Comparison of ENCODE assay signal across 8 mouse cellular contexts in the genomic region with DNA sequence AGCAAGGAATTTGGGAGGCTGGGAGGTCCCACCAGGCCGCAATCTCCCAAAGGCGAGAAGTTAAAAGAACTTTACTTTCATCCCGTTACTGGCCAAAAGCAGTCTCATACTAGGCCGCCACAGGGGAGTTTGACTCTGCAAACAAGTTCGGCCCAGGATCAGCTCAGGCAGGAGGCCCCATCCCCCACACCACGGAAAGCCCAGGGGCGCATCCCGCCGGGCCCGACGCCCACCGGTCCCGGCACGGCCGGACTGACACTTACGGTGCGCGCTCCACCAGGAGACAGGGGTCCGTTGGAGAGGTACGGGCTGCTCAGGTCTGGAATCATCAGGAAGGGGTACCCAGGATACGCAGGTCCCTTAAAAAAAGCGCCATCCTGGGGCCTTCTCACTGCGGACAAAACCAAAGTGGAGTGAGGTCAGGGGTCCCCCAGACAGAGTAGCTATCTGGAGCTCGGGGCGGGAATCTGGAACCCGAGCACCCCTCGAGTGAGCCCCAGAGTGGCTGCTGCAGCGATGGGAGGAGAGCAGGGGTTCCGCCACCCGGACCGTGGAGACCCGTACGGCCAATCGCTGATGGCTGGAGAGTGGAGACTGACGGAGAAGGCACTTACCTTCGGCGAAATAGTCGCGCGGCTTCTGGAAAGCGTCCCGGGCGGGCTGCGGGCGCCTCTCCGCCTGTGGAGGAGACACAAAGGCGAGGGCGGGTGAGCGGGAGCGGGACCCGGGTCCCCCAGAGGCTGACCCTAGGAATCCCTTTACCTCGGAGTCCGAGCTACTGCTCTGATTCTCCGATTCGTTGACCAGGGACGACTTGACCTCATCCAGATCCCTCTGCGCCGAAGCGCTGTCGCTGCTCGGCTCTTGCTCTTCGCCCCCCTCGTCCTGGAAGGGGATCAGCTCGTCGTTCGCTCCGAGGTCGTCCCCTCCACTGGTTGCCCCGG. TPM values are rescaled to one million over a fixed set of nuclear protein-coding genes. Genes with fewer than 3 reads are reported as not detected.
DNase-seq lines count a peak whose midpoint lies in the region; ATAC-seq and TF ChIP-seq lines count a peak whose summit lies in the region.

No protein-coding gene starts in this region.

- peak overlapping the region; percentile 46 for H3K4me2 ChIP-seq in embryonic facial prominence, embryonic 11.5 days (ENCODE audit: low read depth, low read length)
- peak overlapping the region; percentile 89 for H3K4me2 ChIP-seq in heart, embryonic 11.5 days
- H3K4me2 ChIP-seq in kidney, embryonic 14.5 days (replicated peaks; ENCODE audit: low read depth, low read length) = peak overlapping the region; percentile 90

- DNase-seq in ZHBTc4 (ENCODE audit: low read depth, low spot score) (peak; percentile 88), MN1 (ENCODE audit: low spot score) (no peak)
- DNase-seq in embryonic facial prominence, embryonic 11.5 days (ENCODE audit: low spot score) = peak; percentile 66
- DNase-seq in lung, postnatal 10 days = peak; percentile 71
- peak; percentile 70 for DNase-seq in retina, embryonic 14.5 days (ENCODE audit: low spot score)

- under 1% methylated on average over 69 of the region's 69 CpGs for WGBS in embryonic facial prominence, embryonic 11.5 days
- 0% methylated on average over 69 of the region's 69 CpGs for WGBS in heart, embryonic 11.5 days (ENCODE audit: insufficient replicate concordance)
- WGBS in kidney, embryonic 14.5 days = under 1% methylated on average over 61 of the region's 69 CpGs

- no peaks in the 10 kb centered on the region for H3K79me2 ChIP-seq in C2C12 (ENCODE audit: control insufficient read depth, insufficient read depth)

- H3K79me3 ChIP-seq in C2C12 (ENCODE audit: low read depth) = no peaks in the 10 kb centered on the region

- peak overlapping the region; percentile 90 for H3K27ac ChIP-seq in embryonic facial prominence, embryonic 11.5 days (replicated peaks; ENCODE audit: low read depth, low read length)
- H3K27ac ChIP-seq in heart, embryonic 11.5 days (ENCODE audit: low read depth, low read length) = peak overlapping the region; percentile 71
- peak overlapping the region; percentile 94 for H3K27ac ChIP-seq in kidney, embryonic 14.5 days (ENCODE audit: low read depth, low read length)

- H3K9ac ChIP-seq in embryonic facial prominence, embryonic 11.5 days (replicated peaks; ENCODE audit: low read length) = peak overlapping the region; percentile 90
- peak overlapping the region; percentile 83 for H3K9ac ChIP-seq in heart, embryonic 11.5 days (ENCODE audit: low read depth, low read length)
- peak overlapping the region; percentile 94 for H3K9ac ChIP-seq in kidney, embryonic 14.5 days (ENCODE audit: low read depth, low read length)

- peak overlapping the region; percentile 50 for H3K4me3 ChIP-seq in C2C12 (ENCODE audit: insufficient read depth, poor library complexity, severe bottlenecking)
- H3K4me3 ChIP-seq in embryonic facial prominence, embryonic 11.5 days (ENCODE audit: low read depth, low read length) = peak overlapping the region; percentile 91
- H3K4me3 ChIP-seq in heart, embryonic 11.5 days (ENCODE audit: low read depth, low read length) = peak overlapping the region; percentile 84
- peak overlapping the region; percentile 88 for H3K4me3 ChIP-seq in kidney, embryonic 14.5 days (ENCODE audit: low read length)

- peak; percentile 46 for ATAC-seq in embryonic facial prominence, embryonic 11.5 days (replicated peaks; ENCODE audit: insufficient number of reproducible peaks, low FRiP score, low TSS enrichment, low read depth)
- peak; percentile 15; the same call in 1 of the 2 replicates for ATAC-seq in heart, embryonic 11.5 days (replicated peaks; ENCODE audit: insufficient number of reproducible peaks, low FRiP score, low TSS enrichment)
- ATAC-seq in kidney, embryonic 14.5 days (ENCODE audit: low FRiP score, low TSS enrichment) = peak; percentile 24

- no peak for TF ChIP-seq CTCF in C2C12 (IDR thresholded peaks at IDR 0.05; ENCODE audit: control insufficient read depth, insufficient read depth, insufficient read length)

- H3ac ChIP-seq in C2C12 (ENCODE audit: control insufficient read depth, insufficient read length, low read depth) = peak overlapping the region; percentile 71

- H3K36me3 ChIP-seq in C2C12 (ENCODE audit: control insufficient read depth, insufficient read depth) = no peaks in the 10 kb centered on the region
- H3K36me3 ChIP-seq in embryonic facial prominence, embryonic 11.5 days (replicated peaks; ENCODE audit: control insufficient read depth, insufficient read depth, low read depth, low read length) = no peaks in the 10 kb centered on the region
- no peaks in the 10 kb centered on the region; the same call in 1 of the 2 replicates for H3K36me3 ChIP-seq in heart, embryonic 11.5 days (ENCODE audit: control insufficient read depth, insufficient read depth, low read length)
- H3K36me3 ChIP-seq in kidney, embryonic 14.5 days (ENCODE audit: control insufficient read depth, insufficient read depth, low read length) = peaks cover 16% of the 10 kb centered on the region; the same call in 1 of the 2 replicates

- no peaks in the 10 kb centered on the region for H3K4me1 ChIP-seq in embryonic facial prominence, embryonic 11.5 days (ENCODE audit: control insufficient read depth, insufficient read depth, low read length)
- H3K4me1 ChIP-seq in heart, embryonic 11.5 days (ENCODE audit: control insufficient read depth, insufficient read depth, low read length) = peaks cover 5% of the 10 kb centered on the region
- 0 out of 2 replicates have a peak, but pooled peaks cover 3% of the 10 kb centered on the region for H3K4me1 ChIP-seq in kidney, embryonic 14.5 days (ENCODE audit: control insufficient read depth, insufficient read depth, low read length)

- H3K27me3 ChIP-seq in C2C12 (ENCODE audit: control insufficient read depth, insufficient read depth, insufficient read length) = no peaks in the 10 kb centered on the region
- H3K27me3 ChIP-seq in embryonic facial prominence, embryonic 11.5 days (ENCODE audit: control insufficient read depth, insufficient read depth, low read length) = no peaks in the 10 kb centered on the region
- no peaks in the 10 kb centered on the region for H3K27me3 ChIP-seq in heart, embryonic 11.5 days (ENCODE audit: control insufficient read depth, insufficient read depth, low read length)
- H3K27me3 ChIP-seq in kidney, embryonic 14.5 days (ENCODE audit: control insufficient read depth, insufficient read depth, low read length) = no peaks in the 10 kb centered on the region

- no peaks in the 10 kb centered on the region for H3K9me3 ChIP-seq in embryonic facial prominence, embryonic 11.5 days (replicated peaks; ENCODE audit: control insufficient read depth, low read length)
- H3K9me3 ChIP-seq in heart, embryonic 11.5 days (replicated peaks; ENCODE audit: control insufficient read depth, low read length) = no peaks in the 10 kb centered on the region
- no peaks in the 10 kb centered on the region for H3K9me3 ChIP-seq in kidney, embryonic 14.5 days (ENCODE audit: control insufficient read depth, low read length)

TF ChIP-seq in C2C12, 6 proteins besides CTCF, POLR2A, EP300 and RAD21:
- no peak for TF ChIP-seq USF1 (IDR thresholded peaks at IDR 0.05; ENCODE audit: low read depth)
- no peak for TF ChIP-seq FOSL1 (IDR thresholded peaks at IDR 0.05; ENCODE audit: insufficient read depth, low read length, poor library complexity, severe bottlenecking)
- no peak for TF ChIP-seq CEBPB (IDR thresholded peaks at IDR 0.05; ENCODE audit: low read depth)
- TF ChIP-seq MYOG (IDR thresholded peaks at IDR 0.05; ENCODE audit: control insufficient read depth, extremely low read depth, insufficient read length) = no peak
- TF ChIP-seq MYOD1 (IDR thresholded peaks at IDR 0.05; ENCODE audit: control insufficient read depth, insufficient read length, low read depth) = no peak
- TF ChIP-seq MAX (IDR thresholded peaks at IDR 0.05) = no peak

RNA-seq across cellular contexts. Expression of a gene that starts 0.8 kb away (rescaled TPM):
- polyA plus RNA-seq in C2C12 (2012; fragmentation: generic; extraction: Trizol) = 18.3 TPM
- polyA plus RNA-seq in embryonic facial prominence, embryonic 11.5 days (2014; fragmentation: Nextera tagmentation; extraction: Ambion mirVana) = 23.6 and 28.6 TPM in 2 replicates
- polyA plus RNA-seq in heart, embryonic 11.5 days (2014; fragmentation: Nextera tagmentation; extraction: Ambion mirVana) = 15.6 and 15.7 TPM in 2 replicates
- 38.7 and 48.8 TPM in 2 replicates for polyA plus RNA-seq in kidney, embryonic 14.5 days (2014; fragmentation: Nextera tagmentation; extraction: Ambion mirVana)
